Mouse (Mus musculus) embryonic facial prominence, embryonic 10.5 days (tissue): ENCODE measurements at regions not wholly inside any gene's neighbourhood (a gene's known extent, or its start where the extent isn't known, plus 50 kb on each side); places are given as distances from the start of the nearest gene placed in this dataset.

Source experiments
- DNase-seq: peaks from one replicate; pipeline ENCODE4 v3.0.0-alpha.2; 2017; ENCODE audit warnings: low spot score
- H3K27ac ChIP-seq: fragments of 300-500 bp; sonication (generic); replicated peaks from 2 replicates; pipeline ENCODE4 v1.5.1; 2016; ENCODE audit warnings: mild to moderate bottlenecking
- H3K27me3 ChIP-seq: fragments of 300-500 bp; sonication (generic); replicated peaks from 2 replicates; pipeline ENCODE4 v1.6.1; 2016; ENCODE audit warnings: low read depth, mild to moderate bottlenecking; ENCODE audit not compliant: poor library complexity, severe bottlenecking
- H3K36me3 ChIP-seq: fragments of 300-500 bp; sonication (generic); replicated peaks from 2 replicates; pipeline ENCODE4 v1.6.1; 2016; ENCODE audit warnings: mild to moderate bottlenecking, moderate library complexity
- H3K4me1 ChIP-seq: fragments of 300-500 bp; sonication (generic); 2 replicates; pipeline ENCODE4 v1.6.1; 2016
- H3K4me3 ChIP-seq: fragments of 300-500 bp; sonication (generic); 2 replicates; pipeline ENCODE4 v1.5.1; 2016; ENCODE audit warnings: mild to moderate bottlenecking, moderate library complexity
- H3K9me3 ChIP-seq: fragments of 300-500 bp; sonication (generic); 2 replicates; pipeline ENCODE4 v1.6.1; 2016; ENCODE audit warnings: mild to moderate bottlenecking
- WGBS: fragments of 180-500 bp; shearing (Covaris S2); methylation state at CpG from one replicate; pipeline ENCODE4 v1.1.7; 2016; 5-methylcytosine and 5-hydroxymethylcytosine counted together

- no peaks in the 10 kb centered on the region for H3K36me3 ChIP-seq
- 78% methylated on average over 4 of the region's 4 CpGs for WGBS
- no peaks in the 10 kb centered on the region for H3K9me3 ChIP-seq
- peaks cover 13% of the 10 kb centered on the region for H3K4me1 ChIP-seq
- DNase-seq, result no peak
- no peak overlapping the region for H3K27ac ChIP-seq
- H3K4me3 ChIP-seq, result no peak overlapping the region
- no peaks in the 10 kb centered on the region for H3K27me3 ChIP-seq
These were observed 135.9 kb downstream of the Gm4791 start for GRCm38 (mm10) chr9:47134479-47134878.

- Histone ChIP-seq H3K4me1 (peaks cover 13% of the 10 kb centered on the region), H3K27me3 (no peaks in the 10 kb centered on the region), H3K27ac (no peak overlapping the region), H3K4me3 (no peak overlapping the region), H3K36me3 (no peaks in the 10 kb centered on the region), H3K9me3 (no peaks in the 10 kb centered on the region)
- DNase-seq, result no peak
- WGBS, result 91% methylated on average over 5 of the region's 5 CpGs
These were observed 138.1 kb downstream of the Gm4791 start for GRCm38 (mm10) chr9:47136641-47137040.

GRCm38 (mm10) chr9:47153471-47153870 lies 154.9 kb downstream of the Gm4791 start:
- Histone ChIP-seq H3K27me3 (no peaks in the 10 kb centered on the region), H3K4me3 (no peak overlapping the region), H3K4me1 (no peaks in the 10 kb centered on the region), H3K36me3 (no peaks in the 10 kb centered on the region), H3K9me3 (no peaks in the 10 kb centered on the region), H3K27ac (no peak overlapping the region)
- DNase-seq, result no peak
- 85% methylated on average over 7 of the region's 7 CpGs for WGBS

- Histone ChIP-seq H3K4me3 (no peak overlapping the region), H3K27ac (peak overlapping the region; percentile 25; the same call in 1 of the 2 replicates), H3K27me3 (no peaks in the 10 kb centered on the region), H3K4me1 (peaks cover 30% of the 10 kb centered on the region), H3K9me3 (no peaks in the 10 kb centered on the region), H3K36me3 (no peaks in the 10 kb centered on the region)
- no peak for DNase-seq
- WGBS, result 45% methylated on average over 8 of the region's 8 CpGs
These were observed 167.1 kb downstream of the Gm4791 start for GRCm38 (mm10) chr9:47165480-47166131.

- WGBS, result 46% methylated on average over 20 of the region's 20 CpGs
- H3K27ac ChIP-seq, result no peak overlapping the region; the same call in 1 of the 2 replicates
- no peaks in the 10 kb centered on the region for H3K36me3 ChIP-seq
- peaks cover 30% of the 10 kb centered on the region for H3K4me1 ChIP-seq
- no peaks in the 10 kb centered on the region for H3K9me3 ChIP-seq
- peak overlapping the region; percentile 33 for H3K4me3 ChIP-seq
- H3K27me3 ChIP-seq, result no peaks in the 10 kb centered on the region
- peak; percentile 53 for DNase-seq
These were observed 169.2 kb downstream of the Gm4791 start for GRCm38 (mm10) chr9:47167681-47168240.

GRCm38 (mm10) chr9:47176044-47176443 lies 177.5 kb downstream of the Gm4791 start:
- Histone ChIP-seq H3K4me1 (no peaks in the 10 kb centered on the region; the same call in 1 of the 2 replicates), H3K9me3 (no peaks in the 10 kb centered on the region), H3K4me3 (no peak overlapping the region), H3K27ac (no peak overlapping the region), H3K36me3 (no peaks in the 10 kb centered on the region), H3K27me3 (no peaks in the 10 kb centered on the region)
- WGBS, result 91% methylated on average over 4 of the region's 4 CpGs
- no peak for DNase-seq

- WGBS, result 79% methylated on average over 3 of the region's 3 CpGs
- no peaks in the 10 kb centered on the region for H3K27me3 ChIP-seq
- H3K9me3 ChIP-seq, result no peaks in the 10 kb centered on the region
- no peaks in the 10 kb centered on the region for H3K4me1 ChIP-seq
- no peak for DNase-seq
- H3K27ac ChIP-seq, result no peak overlapping the region
- H3K4me3 ChIP-seq, result no peak overlapping the region
- no peaks in the 10 kb centered on the region for H3K36me3 ChIP-seq
These were observed 219.6 kb downstream of the Gm4791 start for GRCm38 (mm10) chr9:47218101-47218500.

- H3K9me3 ChIP-seq, result no peaks in the 10 kb centered on the region
- DNase-seq, result no peak
- 0 out of 2 replicates have a peak, but pooled peaks cover 2% of the 10 kb centered on the region for H3K4me1 ChIP-seq
- no peaks in the 10 kb centered on the region for H3K36me3 ChIP-seq
- no peak overlapping the region for H3K4me3 ChIP-seq
- WGBS, result 88% methylated on average over 2 of the region's 2 CpGs
- no peaks in the 10 kb centered on the region; the same call in 1 of the 2 replicates for H3K27me3 ChIP-seq
- no peak overlapping the region for H3K27ac ChIP-seq
These were observed 225.0 kb downstream of the Gm4791 start for GRCm38 (mm10) chr9:47223536-47223935.

- 98% methylated on average over 1 of the region's 1 CpGs for WGBS
- Histone ChIP-seq H3K27me3 (no peaks in the 10 kb centered on the region; the same call in 1 of the 2 replicates), H3K9me3 (no peaks in the 10 kb centered on the region), H3K27ac (no peak overlapping the region), H3K36me3 (no peaks in the 10 kb centered on the region), H3K4me1 (0 out of 2 replicates have a peak, but pooled peaks cover 2% of the 10 kb centered on the region), H3K4me3 (no peak overlapping the region)
- no peak for DNase-seq
These were observed 225.7 kb downstream of the Gm4791 start for GRCm38 (mm10) chr9:47224249-47224648.

GRCm38 (mm10) chr9:47226476-47227271 lies 228.1 kb downstream of the Gm4791 start:
- no peak overlapping the region for H3K27ac ChIP-seq
- no peaks in the 10 kb centered on the region for H3K36me3 ChIP-seq
- no peak for DNase-seq
- no peaks in the 10 kb centered on the region; the same call in 1 of the 2 replicates for H3K27me3 ChIP-seq
- no peak overlapping the region for H3K4me3 ChIP-seq
- 0 out of 2 replicates have a peak, but pooled peaks cover 2% of the 10 kb centered on the region for H3K4me1 ChIP-seq
- no peaks in the 10 kb centered on the region for H3K9me3 ChIP-seq
- WGBS, result 88% methylated on average over 16 of the region's 16 CpGs

- no peaks in the 10 kb centered on the region for H3K36me3 ChIP-seq
- 0 out of 2 replicates have a peak, but pooled peaks cover 2% of the 10 kb centered on the region for H3K4me1 ChIP-seq
- no peak overlapping the region for H3K27ac ChIP-seq
- H3K27me3 ChIP-seq, result no peaks in the 10 kb centered on the region; the same call in 1 of the 2 replicates
- no peaks in the 10 kb centered on the region for H3K9me3 ChIP-seq
- H3K4me3 ChIP-seq, result no peak overlapping the region
- no peak for DNase-seq
- 88% methylated on average over 8 of the region's 8 CpGs for WGBS
These were observed 228.8 kb downstream of the Gm4791 start for GRCm38 (mm10) chr9:47227298-47227697.

GRCm38 (mm10) chr9:47228736-47229135 lies 230.2 kb downstream of the Gm4791 start:
- H3K4me3 ChIP-seq, result no peak overlapping the region
- peaks cover 5% of the 10 kb centered on the region; the same call in 1 of the 2 replicates for H3K4me1 ChIP-seq
- H3K27me3 ChIP-seq, result no peaks in the 10 kb centered on the region; the same call in 1 of the 2 replicates
- no peak overlapping the region for H3K27ac ChIP-seq
- H3K9me3 ChIP-seq, result no peaks in the 10 kb centered on the region
- H3K36me3 ChIP-seq, result no peaks in the 10 kb centered on the region
- WGBS, result 78% methylated on average over 5 of the region's 5 CpGs
- DNase-seq, result no peak
